Mouse (Mus musculus): Measurements from ENCODE around the gene Nit1.

Nit1 gene

DNA sequence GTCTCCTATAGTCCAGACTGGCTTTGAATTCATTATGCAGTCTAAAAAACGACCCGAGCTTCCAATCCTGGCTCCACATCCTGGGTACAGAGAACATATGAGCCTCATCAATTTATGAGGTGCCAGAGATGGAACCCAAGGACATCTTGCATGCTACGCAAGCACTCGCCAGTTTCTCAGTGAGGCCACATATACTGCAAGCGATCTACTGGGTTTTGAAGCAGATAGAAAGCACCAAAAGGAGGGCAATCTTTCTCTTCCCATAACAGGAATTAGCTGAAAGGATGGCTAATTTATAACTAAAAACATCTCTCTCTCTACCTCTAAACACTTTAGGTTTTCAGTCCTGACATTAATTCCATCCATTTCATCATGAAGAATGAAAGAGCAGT is 51.5 kb downstream of the Nit1 start:
- Histone ChIP-seq H3K27me3 (ENCODE audit: insufficient read depth, low read length) (no peaks in the 10 kb centered on the region), H3K4me1 (replicated peaks; ENCODE audit: low read depth, low read length) (peaks cover 52% of the 10 kb centered on the region), H3K9me3 (ENCODE audit: low read length) (no peaks in the 10 kb centered on the region), H3K36me3 (ENCODE audit: insufficient read depth, low read length) (peaks cover 12% of the 10 kb centered on the region), H3K4me3 (replicated peaks; ENCODE audit: low read length) (peak overlapping the region; percentile 94)
- TF ChIP-seq CTCF (conservative IDR thresholded peaks at IDR 0.05; ENCODE audit: low read length) (no peak), NANOG (IDR thresholded peaks at IDR 0.05; ENCODE audit: borderline replicate concordance, low read length) (no peak), POU5F1 (IDR thresholded peaks at IDR 0.05; ENCODE audit: borderline replicate concordance, low read length) (no peak)

DNA sequence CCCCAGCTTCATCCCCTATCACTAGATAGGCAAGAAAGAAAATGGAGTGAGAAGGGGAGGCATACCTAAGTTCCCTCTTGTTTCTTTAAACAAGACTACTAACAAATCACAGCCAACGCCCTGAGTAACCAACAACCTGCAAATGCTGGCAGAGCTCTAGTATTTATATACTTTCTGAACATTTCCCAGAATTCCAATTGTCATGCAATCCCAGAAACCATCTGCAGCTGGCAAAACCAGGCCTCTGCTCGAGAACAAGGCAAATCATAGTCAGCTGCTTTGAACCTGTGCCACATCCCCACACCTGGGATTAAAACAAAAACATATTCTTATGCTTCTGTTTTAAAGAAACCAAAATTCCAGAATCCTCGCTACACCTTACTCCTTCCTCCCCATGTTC is 52.1 kb downstream of the Nit1 start:
- H3K27me3 ChIP-seq (ENCODE audit: insufficient read depth, low read length), result no peaks in the 10 kb centered on the region
- H3K4me1 ChIP-seq (replicated peaks; ENCODE audit: low read depth, low read length), result peaks cover 53% of the 10 kb centered on the region
- H3K36me3 ChIP-seq (ENCODE audit: insufficient read depth, low read length), result peaks cover 17% of the 10 kb centered on the region
- no peak for TF ChIP-seq CTCF (conservative IDR thresholded peaks at IDR 0.05; ENCODE audit: low read length)
- H3K9me3 ChIP-seq (ENCODE audit: low read length), result no peaks in the 10 kb centered on the region
- H3K4me3 ChIP-seq (replicated peaks; ENCODE audit: low read length), result peak overlapping the region; percentile 94

- Histone ChIP-seq H3K4me1 (replicated peaks; ENCODE audit: low read depth, low read length) (peaks cover 81% of the 10 kb centered on the region), H3K9me3 (ENCODE audit: low read length) (no peaks in the 10 kb centered on the region), H3K36me3 (ENCODE audit: insufficient read depth, low read length) (peaks cover 56% of the 10 kb centered on the region), H3K4me3 (replicated peaks; ENCODE audit: low read length) (peak overlapping the region; percentile 98), H3K27me3 (ENCODE audit: insufficient read depth, low read length) (no peaks in the 10 kb centered on the region)
- TF ChIP-seq CTCF (conservative IDR thresholded peaks at IDR 0.05; ENCODE audit: low read length) (no peak), POU5F1 (IDR thresholded peaks at IDR 0.05; ENCODE audit: borderline replicate concordance, low read length) (no peak), NANOG (IDR thresholded peaks at IDR 0.05; ENCODE audit: borderline replicate concordance, low read length) (no peak)
Observed at GRCm38 (mm10) chr1:171288328-171288727, 57.1 kb downstream of the Nit1 start.

Measured in E14TG2a.4 (cell line).